Mouse (Mus musculus) lung, adult 18-20 months (tissue): ENCODE data around the gene Slc28a3.

ENCODE experiments used
- DNase-seq, 2 experiments: peaks; one replicate each; pipeline ENCODE4 v3.0.0; 2022; ENCODE audit warnings: mixed read lengths in 2 of 2

Gene Slc28a3

DNA sequence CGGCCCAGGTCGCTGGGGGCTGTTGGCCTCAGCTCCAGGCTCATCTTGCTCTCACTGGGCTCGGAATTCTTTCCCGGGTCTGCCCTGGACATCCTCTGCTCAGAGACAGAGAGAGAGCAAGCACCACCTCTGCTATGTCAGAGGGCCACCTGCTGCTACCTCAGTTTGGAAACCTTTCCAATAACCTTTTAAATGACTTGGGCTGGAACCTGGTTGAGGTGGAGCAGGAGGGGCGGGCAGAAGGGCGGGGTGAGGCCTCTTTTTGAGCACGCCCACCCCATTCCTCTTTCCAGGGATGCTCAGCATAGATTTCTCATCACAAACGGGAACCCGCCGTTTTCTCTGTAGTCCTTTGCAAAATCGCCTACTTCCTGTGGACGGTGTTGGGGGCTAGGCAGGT, at the start of gene Slc28a3:
Gene Slc28a3, minus strand, starts transcription at position 162 of the 400 bp plus-strand sequence.
- no peak for DNase-seq

GRCm38 (mm10) chr13:58657987-58658386, 47.3 kb upstream of the Slc28a3 start:
- no peak for DNase-seq

GRCm38 (mm10) chr13:58656885-58657284, 46.2 kb upstream of the Slc28a3 start:
- DNase-seq = no peak

GRCm38 (mm10) chr13:58655552-58655951, 44.9 kb upstream of the Slc28a3 start:
- no peak for DNase-seq

- no peak for DNase-seq
Observed at GRCm38 (mm10) chr13:58640330-58640729, 29.7 kb upstream of the Slc28a3 start.

DNA sequence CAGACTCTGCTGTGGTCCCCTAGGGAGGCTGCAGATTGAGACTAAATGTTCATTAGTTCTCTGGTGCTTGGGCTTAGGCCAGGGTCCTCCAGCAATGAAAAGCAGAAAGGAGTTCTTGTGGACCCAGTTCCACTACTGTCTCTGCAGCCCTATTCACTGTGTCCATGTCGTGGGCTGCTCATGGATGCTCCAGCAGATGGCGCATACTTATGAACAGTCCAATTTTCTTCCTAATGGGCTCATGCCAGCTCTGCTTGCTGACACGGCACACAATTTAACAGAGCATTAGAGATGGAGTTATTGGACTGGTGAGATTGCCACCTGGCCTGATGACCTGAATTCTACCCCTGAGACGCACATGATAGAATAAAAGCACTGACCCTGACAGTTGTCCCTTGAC, 28.3 kb upstream of the Slc28a3 start:
- DNase-seq = no peak

- peak; percentile 27 to 43 for DNase-seq
Observed at GRCm38 (mm10) chr13:58637360-58638002, 26.8 kb upstream of the Slc28a3 start.

DNA sequence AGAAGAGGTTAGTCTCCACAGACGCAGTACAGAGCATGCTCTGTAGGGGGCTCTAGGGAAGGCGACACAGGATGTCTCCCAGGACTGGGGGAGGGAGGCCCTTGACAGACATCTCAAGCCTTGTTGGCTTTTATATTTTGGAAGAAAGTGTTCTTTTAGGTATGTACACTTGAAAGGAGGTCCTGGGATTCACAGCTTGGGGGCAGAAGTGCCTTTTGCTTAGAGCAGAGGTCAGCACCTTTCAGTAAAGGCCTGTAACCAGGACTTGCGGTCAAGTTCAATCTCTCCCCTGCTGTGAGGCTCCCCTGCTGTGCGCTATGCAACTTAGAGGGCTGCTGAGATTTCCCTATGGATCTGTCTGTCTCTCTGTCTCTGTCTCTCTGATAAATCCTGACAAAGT, 23.2 kb upstream of the Slc28a3 start:
- no peak for DNase-seq

- no peak for DNase-seq
Observed at GRCm38 (mm10) chr13:58630756-58631155, 20.1 kb upstream of the Slc28a3 start.

GRCm38 (mm10) chr13:58629365-58630050, 18.8 kb upstream of the Slc28a3 start:
- DNase-seq = no peak

DNA sequence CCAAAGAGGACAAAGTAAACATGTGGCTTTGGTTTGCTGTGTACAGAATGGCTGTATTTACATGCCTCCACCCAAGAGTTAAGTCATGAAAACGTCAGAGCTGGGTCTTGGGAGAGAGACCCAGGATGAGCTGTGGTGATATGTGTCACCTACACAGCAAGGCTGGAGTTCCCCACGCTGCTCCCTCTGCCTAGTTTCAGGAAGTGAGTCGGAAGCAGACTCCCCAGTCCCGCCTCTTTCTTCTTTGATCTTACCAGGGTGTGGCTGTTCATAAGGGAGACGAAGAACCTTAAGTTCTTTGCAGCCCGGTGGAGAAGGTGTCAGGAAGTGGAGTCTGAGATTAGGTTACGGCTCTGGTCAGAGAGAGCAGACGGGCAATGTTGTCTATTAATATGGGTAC, 12.0 kb upstream of the Slc28a3 start:
- no peak for DNase-seq

GRCm38 (mm10) chr13:58619301-58619700, 8.6 kb upstream of the Slc28a3 start:
- DNase-seq = no peak

DNA sequence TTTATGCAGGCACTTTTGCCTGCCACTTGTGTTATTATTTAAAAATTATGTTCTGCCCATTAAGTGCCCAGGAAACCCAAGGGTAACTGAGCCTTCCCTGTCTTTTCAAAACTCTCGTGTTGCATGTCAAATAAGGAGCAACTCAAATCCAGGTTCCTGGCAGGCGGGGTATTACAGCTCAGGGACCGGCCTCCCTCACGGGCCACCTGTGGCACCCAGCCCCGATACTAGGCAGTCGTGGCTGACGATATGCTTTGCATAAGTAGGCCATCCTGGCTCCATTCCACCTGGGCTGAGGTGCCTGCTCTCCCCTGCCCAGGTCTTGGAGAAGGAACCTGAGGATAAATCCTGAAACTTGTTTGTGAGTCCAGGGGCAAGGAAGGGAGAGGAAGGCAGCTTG, 618 bp downstream of the Slc28a3 start:
- no peak for DNase-seq

DNA sequence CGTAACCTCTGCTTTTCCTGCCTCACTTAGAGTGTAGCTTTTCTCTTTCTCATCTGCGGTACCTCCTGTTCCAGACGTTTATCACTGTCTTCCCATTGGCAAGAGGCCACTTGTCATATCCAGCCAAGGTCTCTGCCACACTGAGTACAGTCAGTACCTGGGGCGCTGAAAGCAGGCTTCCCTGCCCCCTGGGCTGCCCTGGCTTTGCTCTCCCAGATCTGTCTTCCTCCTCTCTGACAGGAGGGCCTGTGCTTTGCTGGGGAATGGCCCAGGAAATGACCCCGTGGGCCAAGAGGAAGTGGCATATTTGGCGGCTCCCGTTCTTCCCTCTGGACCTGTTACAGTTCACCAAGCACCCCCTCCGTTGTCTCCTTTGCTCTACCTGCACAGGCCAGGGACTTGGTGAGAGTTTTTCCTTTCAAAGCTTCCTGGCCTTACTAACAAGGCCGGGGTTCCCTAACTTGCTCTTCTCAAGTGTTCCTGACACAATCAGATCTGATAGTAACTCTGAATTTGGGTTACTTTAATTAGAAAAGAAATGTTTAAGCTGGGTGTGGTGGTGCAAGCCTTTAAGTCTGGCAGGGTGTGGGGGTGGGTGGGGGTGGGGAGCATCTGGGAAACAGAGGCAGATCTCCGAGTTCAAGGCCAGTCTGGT, 9.3 kb downstream of the Slc28a3 start:
- DNase-seq = no peak

- no peak for DNase-seq
Observed at GRCm38 (mm10) chr13:58598578-58598977, 12.1 kb downstream of the Slc28a3 start.

- DNase-seq = peak; percentile 84 to 90
Observed at GRCm38 (mm10) chr13:58593129-58593528, 17.5 kb downstream of the Slc28a3 start.

DNA sequence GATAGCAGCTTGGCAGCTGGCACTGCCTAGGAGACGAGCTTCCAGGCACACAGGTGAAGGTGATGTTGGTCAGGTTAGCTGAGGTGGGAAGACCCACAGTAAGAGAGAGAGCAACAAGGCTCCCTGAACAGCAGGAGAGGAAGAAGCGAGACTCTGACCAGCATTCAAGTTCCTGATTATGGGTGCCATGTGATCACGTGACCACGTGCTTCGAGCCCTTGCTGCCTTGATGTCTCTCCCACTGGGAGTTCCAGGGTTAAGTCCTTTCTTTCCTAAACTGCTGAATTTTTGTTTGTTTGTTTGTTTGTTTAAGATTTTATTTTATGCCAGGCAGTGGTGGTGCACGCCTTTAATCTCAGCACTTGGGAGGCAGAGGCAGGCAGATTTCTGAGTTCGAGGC, 18.8 kb downstream of the Slc28a3 start:
- peak in 1 of 2 experiments; percentile 13 for DNase-seq

DNA sequence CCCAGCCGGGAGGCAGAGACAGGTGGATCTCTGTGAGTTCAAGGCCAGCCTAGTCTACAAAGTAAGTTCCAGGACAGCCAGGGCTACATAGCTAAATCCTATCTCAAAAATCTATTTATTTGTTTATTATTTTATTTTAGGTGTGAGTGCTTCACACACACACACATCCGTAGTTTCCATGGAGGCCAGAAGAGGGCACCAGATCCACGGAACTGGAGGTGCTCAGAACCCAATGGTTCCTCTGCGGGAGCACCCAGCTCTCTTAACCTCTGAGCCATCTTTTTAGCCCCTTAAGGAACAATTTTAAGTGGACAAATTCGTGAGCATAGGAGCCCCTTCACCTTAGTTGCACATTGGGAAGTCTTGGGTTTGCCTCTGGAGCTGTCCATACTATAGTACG, 20.0 kb downstream of the Slc28a3 start:
- peak; percentile 37 to 55 for DNase-seq

DNA sequence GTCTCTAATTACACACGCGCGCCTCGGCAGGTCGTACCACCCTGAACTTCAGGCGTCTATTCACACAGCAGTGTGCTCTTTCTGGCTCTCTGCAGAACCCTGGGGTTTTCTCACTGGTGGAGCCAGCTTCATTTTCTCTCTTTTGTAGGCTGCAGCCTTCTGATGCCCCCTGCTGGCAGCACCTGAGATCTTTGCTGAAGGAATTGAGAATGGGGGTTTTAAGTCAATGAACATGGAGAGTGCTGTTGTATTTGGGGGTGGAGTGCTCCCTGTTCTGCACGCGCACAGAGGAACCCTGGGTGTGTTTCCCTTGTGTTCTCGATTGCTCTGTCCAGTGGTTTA, 21.2 kb downstream of the Slc28a3 start:
- peak; percentile 57 to 68 for DNase-seq

DNA sequence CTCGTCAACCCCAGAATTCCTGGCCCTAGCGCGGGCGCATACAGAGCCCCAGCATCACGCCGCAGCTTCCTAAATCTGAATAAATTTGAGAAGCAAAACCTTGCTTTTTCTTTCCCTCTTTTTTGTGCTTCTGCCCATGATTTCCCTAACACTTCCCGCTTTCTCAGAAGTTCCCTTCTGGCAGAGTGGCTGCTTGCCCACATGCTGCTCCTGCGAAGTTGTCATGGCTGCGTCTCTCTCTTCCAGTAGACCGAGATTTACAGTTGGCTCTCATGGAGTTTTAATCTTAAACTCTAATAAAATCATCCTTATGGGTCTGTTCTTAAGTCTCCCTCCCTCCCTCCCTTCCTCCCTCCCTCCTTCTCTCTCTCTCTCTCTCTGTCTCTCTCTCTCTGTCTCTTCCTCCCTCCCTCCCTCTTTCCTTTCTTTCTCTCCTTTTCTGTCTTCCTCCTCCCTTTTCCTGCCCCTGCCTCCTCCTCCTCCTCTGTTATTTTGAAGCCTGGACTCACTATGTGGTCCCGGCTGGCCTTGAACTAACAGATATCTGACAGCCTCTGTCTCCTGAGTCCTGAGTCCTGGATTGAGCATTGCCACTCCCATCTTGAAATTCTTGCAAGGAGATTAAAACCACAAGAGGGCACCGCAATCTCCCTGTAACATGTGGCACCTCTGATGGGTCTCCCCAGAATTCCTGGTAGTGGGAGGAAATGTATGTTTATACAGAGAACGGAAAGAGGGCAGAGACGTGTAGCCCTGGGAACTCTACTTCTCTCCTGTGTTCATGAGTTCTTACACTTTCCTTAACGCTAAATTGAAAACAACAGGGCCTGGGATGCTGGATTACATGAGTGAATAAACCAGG, 21.8 kb downstream of the Slc28a3 start:
- no peak for DNase-seq

DNA sequence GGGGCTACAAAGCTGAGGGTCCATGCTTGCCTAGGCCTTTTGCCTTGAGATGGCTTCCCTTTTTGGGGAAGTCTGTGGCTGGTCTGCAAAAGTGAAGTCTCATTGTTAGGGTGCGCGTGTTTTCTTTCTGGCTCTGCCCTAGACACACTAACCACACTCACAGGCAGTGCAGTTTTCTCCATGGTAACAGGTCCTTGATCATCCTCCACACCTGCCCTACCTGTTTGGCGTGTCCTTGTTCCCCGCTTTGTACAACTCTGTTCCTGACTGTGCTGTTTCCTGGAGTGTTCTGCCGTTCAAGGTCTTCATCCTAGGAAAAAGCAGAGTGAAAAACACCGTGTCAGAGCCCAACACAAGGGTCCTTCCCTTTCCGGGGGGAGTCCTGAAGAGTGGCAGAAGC, 22.7 kb downstream of the Slc28a3 start:
- peak; percentile 52 to 76 for DNase-seq

DNA sequence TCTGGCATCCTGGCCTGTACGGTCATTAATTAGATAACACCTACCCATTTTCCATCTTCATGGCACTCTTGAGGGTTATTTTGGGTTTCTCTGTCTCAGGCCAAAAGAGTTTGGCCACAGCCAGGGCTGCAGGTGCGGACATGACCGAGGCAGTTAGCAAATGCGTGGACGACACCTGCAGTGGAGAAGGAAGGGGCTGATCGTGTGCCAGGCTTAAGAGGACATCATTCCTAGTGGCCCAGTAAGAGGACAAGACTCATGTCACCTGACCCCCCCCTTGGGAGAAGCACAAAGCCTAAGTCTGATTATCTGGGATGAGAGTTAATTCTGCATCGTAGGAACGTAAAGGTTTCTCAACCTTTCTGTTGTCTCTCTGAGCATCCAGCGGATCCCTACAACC, 44.5 kb downstream of the Slc28a3 start:
- DNase-seq = no peak

DNA sequence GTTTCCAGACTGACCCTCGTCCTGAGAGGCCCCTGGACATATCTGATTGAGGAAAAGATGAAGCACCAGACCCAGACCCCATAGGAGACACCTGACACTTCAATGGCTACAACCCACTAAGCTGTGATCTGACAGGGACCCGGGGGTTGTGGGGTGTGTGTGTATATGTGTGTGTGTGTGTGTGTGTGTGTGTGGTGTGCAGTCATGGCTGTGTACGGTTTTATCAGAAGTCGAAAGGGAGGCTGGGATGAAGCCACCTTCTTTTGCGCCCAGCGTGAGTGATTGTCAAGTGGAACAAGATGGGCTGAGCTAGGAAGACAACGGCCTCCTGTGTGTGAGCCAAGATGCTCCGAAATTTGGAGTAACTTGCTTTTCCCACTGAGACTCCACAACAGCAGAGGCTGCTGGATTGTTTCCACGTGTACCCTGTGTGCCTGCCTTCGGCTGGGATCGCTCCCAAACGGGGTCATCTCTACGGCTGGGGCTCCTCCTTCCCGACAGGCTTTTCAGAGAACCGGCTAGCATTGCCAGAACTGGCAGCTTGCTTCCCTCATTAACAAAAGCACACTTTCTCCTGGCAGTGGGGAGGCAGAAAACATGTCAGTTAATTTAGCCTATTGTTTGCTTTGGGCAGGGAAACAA, 50.1 kb downstream of the Slc28a3 start:
- peak in 1 of 2 experiments; percentile 10 for DNase-seq
